Mouse (Mus musculus) erythroblast, embryonic 14.5 days (primary cell): Measurements from ENCODE around the gene Brd2.

Experiments used
- GATA1 ChIP-seq: IDR thresholded peaks from 2 replicates; pipeline ENCODE4 v1.6.1; 2012; ENCODE audit warnings: low read length, inconsistent platforms, mixed read lengths
- TAL1 ChIP-seq: IDR thresholded peaks from 3 replicates; pipeline ENCODE4 v1.6.1; 2012; ENCODE audit warnings: low read length, inconsistent platforms, mixed read lengths

- TF ChIP-seq GATA1, result no peak
- no peak for TF ChIP-seq TAL1
Observed at GRCm38 (mm10) chr17:34093199-34093874, 29.1 kb downstream of the Brd2 start.
